Comparison of ENCODE assay signal across 8 mouse cellular contexts in genomic region chr16:44724083-44724787, GRCm38 (mm10). TPM values are rescaled to one million over a fixed set of nuclear protein-coding genes. Genes with fewer than 3 reads are reported as not detected.
DNase-seq lines count a peak whose midpoint lies in the region; ATAC-seq and TF ChIP-seq lines count a peak whose summit lies in the region.

Gene Nepro, plus strand, starts transcription at chr16:44724301.

- intact Hi-C loops in left cerebral cortex, adult 2 months (cut with DNase I): loop anchor here (1.0 to 2.0 kb wide), 2 partner anchors 22 to 39 kb away; partner anchors contain the start of gene Gtpbp8

- DNase-seq in T-cell, adult 2 months (ENCODE audit: low spot score): peak; percentile 80
- peak; percentile 95 to 96 for DNase-seq in cerebellum, postnatal 36 days
- peak; percentile 94 for DNase-seq in gastrocnemius, adult 18-20 months (ENCODE audit: low spot score)
- peak; percentile 93 to 96 for DNase-seq in left cerebral cortex, adult 2 months (ENCODE audit: extremely low spot score in 1 of 2, low spot score in 2 of 2)
- DNase-seq in right cerebral cortex, adult 2 months (ENCODE audit: low spot score in 2 of 2): peak; percentile 92 to 97
- DNase-seq in urinary bladder, postnatal 14 days (ENCODE audit: low spot score): peak; percentile 94

- H3K27me3 ChIP-seq in hindbrain, embryonic 16.5 days (replicated peaks; ENCODE audit: control insufficient read depth, insufficient read depth, low read length): no peaks in the 10 kb centered on the region

- peaks cover 13% of the 10 kb centered on the region for H3K4me1 ChIP-seq in hindbrain, embryonic 16.5 days (ENCODE audit: control insufficient read depth, insufficient read depth, low read depth, low read length)

- H3K27ac ChIP-seq in hindbrain, embryonic 16.5 days (ENCODE audit: low read depth, low read length): peak within 1 kb of the TSS; percentile 96
- H3K27ac ChIP-seq in left cerebral cortex, adult 2 months: peak within 1 kb of the TSS; percentile 95

- under 1% methylated on average over 50 of the region's 64 CpGs for WGBS in hindbrain, embryonic 16.5 days

- peak within 1 kb of the TSS; percentile 91 for H3K4me3 ChIP-seq in hindbrain, embryonic 16.5 days (ENCODE audit: low read length)
- H3K4me3 ChIP-seq in left cerebral cortex, adult 2 months: peak within 1 kb of the TSS; percentile 93

- H3K9ac ChIP-seq in hindbrain, embryonic 16.5 days (ENCODE audit: low read depth, low read length): peak within 1 kb of the TSS; percentile 97

- H3K9me3 ChIP-seq in hindbrain, embryonic 16.5 days (ENCODE audit: control insufficient read depth, low read length): no peaks in the 10 kb centered on the region

- peak; percentile 98 for ATAC-seq in hindbrain, embryonic 16.5 days
- peak; percentile 89 for ATAC-seq in megakaryocyte, adult 5-6 weeks (ENCODE audit: poor library complexity, severe bottlenecking)

- peak within 1 kb of the TSS; percentile 82 for H3K4me2 ChIP-seq in hindbrain, embryonic 16.5 days (ENCODE audit: low read length)

- H3K36me3 ChIP-seq in hindbrain, embryonic 16.5 days (ENCODE audit: control insufficient read depth, insufficient read depth, low read length): no peaks in the 10 kb centered on the region

- TF ChIP-seq CTCF in left cerebral cortex, adult 2 months (IDR thresholded peaks at IDR 0.05): no peak

RNA-seq across cellular contexts. Expression of gene Nepro, which starts in this region (rescaled TPM):
- total RNA-seq in gastrocnemius, adult 18-20 months (2021): 1 to 10 TPM; 2.6 to 3.1 TPM
- polyA plus RNA-seq in hindbrain, embryonic 16.5 days (2015; fragmentation: Nextera tagmentation; extraction: Ambion mirVana): 3.2 and 4.7 TPM in 2 replicates
- total RNA-seq in left cerebral cortex, adult 2 months (2021): 1 to 10 TPM; 4.8 to 5.0 TPM
- total RNA-seq in megakaryocyte, adult 5-6 weeks (2015): 8.6 and 11.2 TPM in 2 replicates
- 13.4 and 15.1 TPM in 2 replicates for total RNA-seq in megakaryocyte, adult 5-6 weeks (2017)

Comparison
In these comparisons a context has a peak if more than half of its experiments do, and no peak if none do; other contexts are left out.
1. Peak in every context shown above with its lines: DNase-seq, ATAC-seq, H3K4me3 ChIP-seq and H3K27ac ChIP-seq.